Mouse (Mus musculus) limb, embryonic 10.5 days (tissue): ENCODE data around the gene Gm20867. TPM values are rescaled to one million over a fixed set of nuclear protein-coding genes. Genes with fewer than 3 reads are reported as not detected.
"Not testable (repeated sequence)": the region's sequence is repeated elsewhere in the genome, so short reads cannot be mapped to it uniquely, and the experiment has no call there.

ENCODE experiments used
- DNase-seq: peaks from one replicate; pipeline ENCODE4 v3.0.0-alpha.2; 2017; ENCODE audit warnings: low spot score
- H3K27ac ChIP-seq: fragments of 300-500 bp; sonication (generic); 2 replicates; pipeline ENCODE4 v1.5.1; 2016; ENCODE audit warnings: mild to moderate bottlenecking
- H3K27me3 ChIP-seq: fragments of 300-500 bp; sonication (generic); 2 replicates; pipeline ENCODE4 v1.6.1; 2016; ENCODE audit warnings: low read depth, mild to moderate bottlenecking; ENCODE audit not compliant: poor library complexity, severe bottlenecking
- H3K36me3 ChIP-seq: fragments of 300-500 bp; sonication (generic); 2 replicates; pipeline ENCODE4 v1.6.1; 2016; ENCODE audit warnings: mild to moderate bottlenecking, moderate library complexity
- H3K4me1 ChIP-seq: fragments of 300-500 bp; sonication (generic); 2 replicates; pipeline ENCODE4 v1.6.1; 2016
- H3K4me3 ChIP-seq: fragments of 300-500 bp; sonication (generic); 2 replicates; pipeline ENCODE4 v1.5.1; 2016; ENCODE audit warnings: mild to moderate bottlenecking, moderate library complexity
- H3K9me3 ChIP-seq: fragments of 300-500 bp; sonication (generic); replicated peaks from 2 replicates; pipeline ENCODE4 v1.6.1; 2016; ENCODE audit warnings: mild to moderate bottlenecking
- whole genome bisulfite sequencing: fragments of 180-500 bp; shearing (Covaris S2); methylation state at CpG from one replicate; pipeline ENCODE4 v1.1.7; 2016; 5-methylcytosine and 5-hydroxymethylcytosine counted together
- polyA plus RNA-seq: library from polyadenylated mRNA; unstranded; fragments of >200 nt; fragmentation: Nextera tagmentation; extraction: Ambion mirVana; gene quantifications from 2 replicates; pipeline ENCODE4 v1.2.1, GENCODE M21; 2016

Gm20867 gene
- not detected in 2 replicates for polyA plus RNA-seq

DNA sequence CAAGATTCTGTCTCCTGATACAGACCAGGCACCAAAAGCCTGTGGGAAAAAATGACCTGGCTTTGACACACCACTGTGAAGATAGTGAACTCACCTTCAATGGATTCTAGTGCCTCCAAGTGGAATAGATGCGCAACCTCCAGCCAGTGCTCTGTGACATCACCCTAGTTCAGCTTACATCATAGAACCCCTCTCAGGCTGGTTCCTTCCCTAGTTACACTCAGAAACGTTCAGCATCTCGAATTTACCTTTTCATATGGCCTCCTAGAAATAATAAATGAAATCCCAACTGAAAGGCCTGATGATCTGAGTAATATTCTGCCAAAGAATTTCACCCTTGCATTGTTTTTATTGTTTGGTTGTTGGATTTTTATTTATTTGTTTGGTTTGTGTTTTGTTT, at the start of gene Gm20867:
Gm20867 (minus strand) TSS at position 101 of the 400 bp plus-strand sequence.
- not testable (repeated sequence) for H3K9me3 ChIP-seq, H3K27ac ChIP-seq, H3K27me3 ChIP-seq, H3K4me3 ChIP-seq, DNase-seq, H3K36me3 ChIP-seq, H3K4me1 ChIP-seq
- no CpG with 5 or more reads among the region's 3 CpGs for WGBS

Other genes starting within 250 kb of the Gm20867 start
- not detected in 2 replicates for gene Gm29564, start 249.8 kb upstream of the Gm20867 start, polyA plus RNA-seq